Mouse (Mus musculus) right cerebral cortex, adult 2 months (tissue): ENCODE data around the gene Fbxo44.
"Not testable (repeated sequence)": the region's sequence is repeated elsewhere in the genome, so short reads cannot be mapped to it uniquely, and the experiment has no call there.

ENCODE experiments used
- DNase-seq, 2 experiments: peaks; one replicate each; pipeline ENCODE4 v3.0.0; 2021 to 2022; ENCODE audit warnings: low spot score in 2 of 2

Gene Fbxo44

GRCm38 (mm10) chr4:148130561-148131413 is 29.5 kb downstream of the Fbxo44 start, which contains the start of gene Draxin:
Draxin (minus strand) TSS chr4:148130698.
- no peak for DNase-seq

DNA sequence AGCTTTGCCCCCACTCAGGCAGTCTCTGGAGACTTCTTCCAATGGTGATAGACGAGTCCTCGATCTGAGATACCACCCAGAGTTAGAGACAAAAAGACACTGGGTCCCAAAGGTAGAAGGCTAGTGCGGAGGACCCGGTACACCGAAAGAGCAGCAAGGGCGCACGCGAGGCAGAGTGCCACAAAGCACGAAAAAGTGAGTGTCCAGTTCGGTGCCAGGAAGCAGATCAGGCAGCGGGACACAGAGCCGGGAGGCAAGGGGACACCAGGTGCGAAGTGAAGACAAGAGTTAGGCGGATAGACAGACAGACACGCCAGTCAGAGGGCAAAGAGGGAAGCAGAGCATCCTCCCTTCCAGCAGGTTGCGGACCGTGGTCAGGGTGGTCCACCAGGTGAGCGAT is 30.1 kb downstream of the Fbxo44 start, which contains the start of gene Mad2l2:
Mad2l2 (plus strand) TSS at position 252 of the 400 bp plus-strand sequence.
- DNase-seq, result no peak

- no peak for DNase-seq
Observed at GRCm38 (mm10) chr4:148128672-148129071, 31.6 kb downstream of the Fbxo44 start.

GRCm38 (mm10) chr4:148128241-148128640 is 32.0 kb downstream of the Fbxo44 start:
- DNase-seq, result no peak

- DNase-seq, result no peak
Observed at GRCm38 (mm10) chr4:148122694-148123066, 37.6 kb downstream of the Fbxo44 start.

GRCm38 (mm10) chr4:148121982-148122693 is 38.1 kb downstream of the Fbxo44 start:
- no peak for DNase-seq

- DNase-seq, result peak in 1 of 2 experiments; percentile 32
Observed at GRCm38 (mm10) chr4:148121362-148121761, 38.9 kb downstream of the Fbxo44 start.

- DNase-seq, result no peak
Observed at GRCm38 (mm10) chr4:148120555-148120954, 39.7 kb downstream of the Fbxo44 start.

GRCm38 (mm10) chr4:148119578-148119977 is 40.7 kb downstream of the Fbxo44 start:
- not testable (repeated sequence) for DNase-seq

DNA sequence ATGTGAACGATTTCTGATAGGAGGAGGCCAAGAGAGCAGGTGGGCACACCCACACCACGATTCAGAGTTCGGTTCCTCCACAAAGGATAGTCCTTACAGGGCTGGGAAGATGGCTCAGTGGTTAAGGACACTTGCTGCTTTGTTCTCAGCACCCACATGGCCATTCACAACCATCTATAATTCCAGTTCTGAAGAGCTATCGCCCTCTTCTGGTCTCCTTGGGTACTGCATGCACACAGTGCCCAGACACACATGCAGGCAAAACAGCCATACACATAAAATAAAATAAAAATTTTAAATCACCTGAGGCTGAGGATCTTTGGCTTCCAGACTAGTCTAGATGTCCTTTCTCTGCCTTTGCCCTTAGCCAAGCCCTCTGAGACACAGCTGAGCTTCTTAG is 42.9 kb downstream of the Fbxo44 start:
- no peak for DNase-seq

GRCm38 (mm10) chr4:148116657-148117056 is 43.6 kb downstream of the Fbxo44 start:
- no peak for DNase-seq

- DNase-seq, result no peak
Observed at GRCm38 (mm10) chr4:148115467-148115866, 44.8 kb downstream of the Fbxo44 start.

DNA sequence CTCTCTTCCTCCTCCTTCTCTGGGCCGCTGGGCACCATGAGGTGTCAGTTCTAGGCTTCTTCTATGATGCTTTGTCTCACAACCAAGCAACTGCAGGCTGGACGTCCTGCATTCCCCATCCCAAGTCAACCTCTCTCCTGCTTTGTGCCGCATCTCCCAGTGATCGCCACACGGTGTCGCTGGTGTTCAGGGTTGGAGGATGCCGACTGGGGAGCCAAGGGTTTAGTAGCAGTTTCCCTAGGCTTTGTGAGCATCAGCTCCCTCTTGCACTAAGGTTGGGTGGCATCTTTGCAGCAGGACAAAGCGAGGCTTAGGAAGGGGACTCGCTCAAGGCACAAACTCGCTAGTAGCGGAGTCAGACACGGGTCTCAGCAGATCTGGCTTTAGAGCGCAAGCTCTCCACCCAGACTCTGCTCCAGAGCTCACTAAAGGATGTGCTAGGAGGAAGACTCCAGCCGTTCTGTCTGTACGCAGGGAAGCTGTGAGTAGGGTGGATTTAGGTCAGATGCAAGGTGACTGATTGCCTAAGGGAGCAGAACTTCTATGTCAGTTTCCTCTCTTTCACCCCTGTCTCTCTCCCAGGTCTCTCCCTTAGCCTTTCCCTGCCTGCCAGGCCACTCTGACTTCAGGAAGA is 45.4 kb downstream of the Fbxo44 start:
- DNase-seq, result peak; percentile 78 to 92

GRCm38 (mm10) chr4:148112519-148112918 is 47.8 kb downstream of the Fbxo44 start:
- no peak for DNase-seq

DNA sequence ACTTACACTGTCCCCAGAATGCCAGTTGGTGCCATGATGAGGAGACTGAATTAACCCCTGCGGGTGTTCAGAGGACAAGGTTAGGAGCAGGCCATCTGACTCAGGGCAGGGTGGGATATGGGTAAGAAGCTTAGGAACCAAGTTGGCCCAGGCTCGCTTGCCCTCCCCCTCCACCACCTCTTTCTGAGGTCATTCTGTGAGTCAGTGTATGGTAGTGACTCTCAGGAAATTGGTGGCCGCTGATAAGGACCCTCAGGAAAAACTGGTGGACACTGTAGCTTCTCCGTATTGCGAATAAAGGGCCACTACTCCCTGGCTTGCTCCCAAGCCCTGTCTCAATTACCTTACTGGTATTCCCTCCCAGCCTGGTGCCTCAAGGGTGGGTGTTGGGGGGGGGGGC is 51.1 kb downstream of the Fbxo44 start:
- DNase-seq, result no peak

- no peak for DNase-seq
Observed at GRCm38 (mm10) chr4:148108565-148109100, 51.6 kb downstream of the Fbxo44 start.

DNA sequence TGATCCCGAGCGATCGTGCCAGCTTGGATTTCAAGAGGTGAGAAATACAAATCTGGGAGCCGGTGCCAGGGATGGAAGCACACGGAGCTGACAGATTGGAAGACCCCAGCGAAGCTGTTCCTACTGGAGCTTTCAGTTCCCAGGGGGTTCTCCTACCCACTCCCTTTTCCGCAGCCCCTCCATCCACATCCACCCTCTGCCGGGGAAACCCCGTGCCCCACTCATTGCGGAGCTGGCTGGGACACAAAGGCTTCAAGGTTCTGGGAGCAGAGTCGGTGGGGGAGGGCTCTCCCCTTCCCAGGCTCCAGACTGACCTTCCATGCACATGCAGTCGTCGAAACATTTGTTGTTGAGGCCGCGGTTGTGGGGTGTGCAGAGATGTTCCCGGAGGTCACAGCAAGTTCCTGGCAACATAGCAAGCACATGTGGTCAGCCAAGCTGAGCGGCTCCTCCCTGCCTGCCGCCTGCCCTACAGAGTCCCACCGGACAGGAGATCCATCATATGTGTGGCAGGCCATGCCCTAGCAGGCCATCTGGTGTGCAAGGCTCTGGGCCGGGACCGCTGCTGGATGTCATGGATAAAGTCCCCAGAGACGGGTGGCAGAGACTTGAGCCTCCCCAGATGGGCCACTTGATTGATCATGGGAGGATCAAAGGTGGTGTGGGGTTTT is 52.5 kb downstream of the Fbxo44 start:
- DNase-seq, result no peak

DNA sequence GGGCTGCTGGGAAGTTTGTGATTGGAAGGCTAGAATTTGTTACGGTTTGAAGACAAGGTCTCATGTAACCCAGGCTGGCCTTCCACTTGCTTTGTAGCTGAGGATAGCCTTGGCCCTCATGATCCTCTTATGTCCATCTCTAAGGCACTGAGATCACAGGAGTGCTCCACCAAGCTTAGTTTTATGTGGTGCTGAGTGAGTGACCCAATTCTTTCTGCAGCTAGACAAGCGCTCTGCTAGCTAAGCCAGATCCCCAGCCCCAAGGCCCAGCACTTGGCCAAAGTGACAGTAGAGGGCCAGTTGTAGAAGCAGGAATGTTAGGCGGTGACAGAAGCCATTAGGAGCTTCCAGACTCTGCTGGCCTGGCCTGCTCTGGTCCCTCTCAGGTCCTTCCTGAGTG is 56.1 kb downstream of the Fbxo44 start:
- DNase-seq, result no peak
